Mouse (Mus musculus) ovary, adult 10 weeks (tissue): ENCODE results near the gene Creb1. TPM values are rescaled to one million over a fixed set of nuclear protein-coding genes. Genes with fewer than 3 reads are reported as not detected.

Source experiments
- polyA plus RNA-seq: library from polyadenylated mRNA; stranded (reverse); fragments of 350-450 nt; fragmentation: Illumina TruSeq; extraction: RNeasy Lipid Tissue Mini Kit (QIAGEN cat#74804); gene quantifications from one replicate; pipeline ENCODE4 v1.2.3, GENCODE M21; 2014

Gene Creb1
- 110 TPM for polyA plus RNA-seq

GRCm38 (mm10) chr1:64532589-64533470, at the start of gene Creb1:
Creb1 (plus strand) TSS chr1:64532645.

DNA sequence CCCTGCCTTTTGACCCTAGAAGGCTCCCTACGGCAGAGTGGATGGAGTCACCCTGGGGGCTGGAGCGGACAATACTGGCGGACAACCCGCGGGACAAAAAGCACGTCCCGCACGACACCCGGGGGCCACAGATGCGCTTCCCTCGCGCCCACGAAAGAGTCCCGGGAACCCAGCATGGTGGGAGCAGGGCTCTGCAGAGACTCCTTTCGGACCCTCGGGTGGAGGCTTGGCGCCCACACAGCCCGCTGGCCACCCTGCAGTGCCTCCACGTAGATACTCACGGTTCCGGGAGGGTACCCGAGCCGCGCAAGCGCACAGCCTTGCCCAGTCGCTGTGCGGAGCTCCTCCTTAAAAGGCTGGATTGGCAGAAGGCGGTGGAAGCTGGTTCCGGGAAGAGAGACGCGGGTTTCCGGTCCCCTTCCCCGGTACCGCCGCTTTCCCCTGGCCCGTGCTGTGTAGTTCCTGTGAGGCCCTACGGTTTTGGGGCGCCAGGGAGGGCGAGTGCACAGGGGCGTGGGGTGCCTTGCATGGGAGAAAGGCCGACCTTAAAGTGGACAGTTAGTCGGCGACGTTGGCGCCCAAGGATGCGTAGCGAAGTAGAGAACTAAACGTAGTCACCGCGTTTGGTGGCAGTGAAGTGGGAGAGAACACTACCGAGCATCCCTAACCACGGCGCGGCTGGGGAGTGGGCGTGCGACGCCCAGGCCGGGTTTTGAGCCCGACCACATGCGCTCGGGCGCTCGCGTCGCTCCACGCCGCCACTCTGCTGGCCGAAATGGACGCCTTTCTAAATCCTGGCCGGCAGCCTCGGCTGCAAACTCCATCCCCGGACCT, 84.7 kb downstream of the Creb1 start, which contains the start of gene Mettl21a:
Mettl21a (minus strand) TSS at position 362 of the 834 bp plus-strand sequence.

Other genes with a start within 250 kb of the Creb1 start
- 15.1 TPM for gene Mettl21a, start 84.6 kb downstream of the Creb1 start, polyA plus RNA-seq
- 42.1 TPM for gene Ccnyl1, start 157.8 kb downstream of the Creb1 start, polyA plus RNA-seq
- gene Fzd5, start 205.1 kb downstream of the Creb1 start, polyA plus RNA-seq, result 6.7 TPM